Mouse (Mus musculus): ENCODE data around the gene Stk32b.

The Stk32b gene

DNA sequence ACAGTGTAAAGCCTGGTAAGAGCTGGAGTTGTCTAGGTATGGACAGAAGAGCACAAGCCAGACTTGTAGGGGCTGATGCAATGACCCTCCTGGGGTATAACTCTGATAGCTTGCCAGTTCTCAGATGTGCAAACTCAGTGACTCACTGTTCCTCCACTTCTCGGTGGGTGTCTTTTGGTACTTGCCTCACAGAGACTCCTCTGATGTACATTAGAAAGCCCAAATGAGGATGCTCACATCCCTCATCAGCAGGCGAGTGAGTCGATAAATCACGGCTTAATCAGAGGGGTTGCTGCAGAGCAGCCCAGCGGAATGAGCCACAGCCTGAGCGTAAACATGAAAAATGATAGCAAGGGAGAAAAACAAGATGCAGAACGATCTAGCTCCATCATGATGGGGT, 46.2 kb downstream of the Stk32b start:
- DNase-seq (ENCODE audit: extremely low read depth, low read depth, low spot score) = no peak

DNA sequence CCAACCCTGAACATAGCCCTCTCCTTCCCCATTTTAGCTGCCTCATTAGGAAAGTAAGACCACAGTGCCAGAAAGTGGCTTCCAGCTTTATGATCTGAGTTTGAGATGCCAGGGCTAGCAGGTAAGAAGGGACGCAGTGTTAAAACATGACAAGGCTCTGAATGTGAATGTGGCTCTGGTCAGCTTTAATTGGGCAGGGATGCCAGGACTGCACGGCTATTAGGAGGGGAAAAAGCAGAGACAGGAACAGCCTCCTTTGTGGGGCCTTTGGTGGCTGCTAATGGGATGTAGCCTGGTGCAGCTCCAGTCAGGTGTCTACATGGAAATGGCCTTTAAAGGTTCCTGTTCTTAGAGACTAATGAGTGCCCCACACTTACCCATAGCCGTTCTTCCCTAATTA, 52.0 kb downstream of the Stk32b start:
- DNase-seq (ENCODE audit: extremely low read depth, low read depth, low spot score) = no peak

DNA sequence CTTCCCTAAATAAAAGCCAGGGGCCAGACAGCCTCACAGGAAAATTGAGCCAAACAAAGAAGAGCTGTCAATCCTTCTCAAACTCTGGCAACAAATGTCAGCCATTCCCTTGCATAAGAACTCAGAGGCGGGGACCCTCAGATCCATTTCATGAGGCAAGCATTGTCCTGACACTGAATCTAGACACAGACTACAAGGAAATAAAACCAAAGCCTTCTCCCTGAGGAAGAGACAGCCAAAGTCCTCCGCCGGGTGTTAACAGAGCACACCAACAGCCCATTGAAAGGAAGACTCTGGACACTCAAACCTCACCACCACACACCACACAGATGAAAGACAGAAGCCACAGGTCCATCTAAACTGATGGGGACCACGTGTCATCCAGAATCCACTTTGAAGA, 57.8 kb downstream of the Stk32b start:
- no peak for DNase-seq (ENCODE audit: extremely low read depth, low read depth, low spot score)

DNA sequence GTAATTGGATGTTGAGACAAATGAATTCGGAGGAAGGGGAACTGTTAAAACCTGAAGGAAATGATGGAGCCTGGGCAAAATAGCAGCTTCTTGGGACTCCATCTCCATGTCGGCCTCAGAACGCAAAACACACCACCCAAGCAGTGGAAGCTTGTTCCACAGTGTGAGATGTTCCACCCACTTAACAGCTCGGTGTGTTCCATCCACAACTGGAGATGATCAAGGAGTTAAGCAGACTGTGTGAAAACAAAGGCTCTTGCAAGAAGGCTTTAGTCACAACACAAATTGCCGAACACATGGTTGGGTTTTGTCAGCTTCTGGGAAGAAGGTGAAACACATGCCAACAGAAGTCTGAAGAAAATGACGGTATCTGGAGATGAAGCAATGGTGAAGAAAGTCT, 59.2 kb downstream of the Stk32b start:
- DNase-seq (ENCODE audit: extremely low read depth, low read depth, low spot score) = no peak

DNA sequence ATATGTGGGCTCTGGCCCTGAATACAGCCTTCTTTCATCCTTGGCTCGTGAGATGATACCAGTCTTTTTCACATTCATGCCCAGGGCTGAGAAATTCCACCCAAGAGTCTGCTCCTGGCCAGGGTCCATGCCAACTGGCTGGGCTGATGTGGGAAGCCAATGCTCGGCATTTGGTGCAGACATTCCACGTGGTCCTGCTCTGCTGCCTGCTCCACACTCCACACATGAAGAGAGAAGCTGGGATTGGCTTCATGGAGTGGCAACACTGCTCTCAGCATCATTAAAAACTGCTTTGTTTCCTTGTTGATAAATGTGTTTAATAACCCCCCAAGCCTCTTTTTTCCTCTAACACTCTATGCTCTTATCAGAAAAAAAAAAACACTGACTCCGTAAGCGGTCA, 61.8 kb downstream of the Stk32b start:
- no peak for DNase-seq (ENCODE audit: extremely low read depth, low read depth, low spot score)

DNA sequence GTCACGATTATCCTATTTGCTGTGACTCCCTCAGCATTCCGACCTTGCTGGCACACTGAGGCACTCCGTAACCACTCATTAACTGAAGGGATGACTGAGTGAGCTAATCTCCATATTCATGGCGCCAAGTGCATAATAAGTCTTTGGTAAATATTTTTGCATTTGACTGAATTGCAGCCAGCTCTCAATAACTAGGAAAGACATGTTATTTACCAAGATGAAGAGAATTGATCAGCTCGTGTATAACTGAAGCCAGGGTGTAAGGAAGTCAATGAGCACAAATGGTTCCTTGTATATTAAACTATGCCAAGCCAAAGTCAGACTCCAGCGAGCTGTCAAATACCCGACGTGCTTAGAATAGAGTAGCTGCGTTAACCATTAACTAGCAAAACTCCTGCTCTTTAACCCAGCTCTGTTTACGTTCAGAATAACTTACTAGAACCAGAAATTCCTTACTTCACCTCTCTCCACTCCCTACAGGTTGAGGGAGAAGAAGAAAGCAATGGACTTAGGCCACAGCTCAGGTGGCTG, 66.2 kb downstream of the Stk32b start:
- no peak for DNase-seq (ENCODE audit: extremely low read depth, low read depth, low spot score)

DNA sequence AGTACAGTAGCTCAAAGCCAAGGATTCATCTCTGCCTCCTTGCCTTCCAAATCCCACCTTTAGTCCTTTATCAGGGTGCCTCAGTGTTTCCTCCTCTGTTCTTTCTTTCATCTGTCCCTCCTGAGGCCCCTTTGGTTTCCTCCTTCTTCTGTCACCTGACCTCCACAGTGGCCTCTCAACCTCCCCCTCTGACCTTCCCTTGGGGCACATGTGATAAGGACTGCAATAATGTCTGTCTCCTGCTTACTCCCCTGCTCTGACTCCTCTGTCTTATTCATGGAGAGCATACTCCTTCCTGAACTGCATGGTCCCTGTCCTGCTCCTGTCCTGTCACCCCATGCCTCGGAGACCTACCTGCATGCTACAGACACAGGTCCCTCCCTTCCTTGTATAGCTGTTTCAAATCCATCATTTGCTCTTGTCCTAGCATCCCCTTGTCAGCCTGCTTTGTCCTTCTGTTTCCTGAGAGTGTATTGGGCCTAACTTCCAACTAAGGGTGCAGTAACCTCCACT, 66.8 kb downstream of the Stk32b start:
- DNase-seq (ENCODE audit: extremely low read depth, low read depth, low spot score) = no peak

DNA sequence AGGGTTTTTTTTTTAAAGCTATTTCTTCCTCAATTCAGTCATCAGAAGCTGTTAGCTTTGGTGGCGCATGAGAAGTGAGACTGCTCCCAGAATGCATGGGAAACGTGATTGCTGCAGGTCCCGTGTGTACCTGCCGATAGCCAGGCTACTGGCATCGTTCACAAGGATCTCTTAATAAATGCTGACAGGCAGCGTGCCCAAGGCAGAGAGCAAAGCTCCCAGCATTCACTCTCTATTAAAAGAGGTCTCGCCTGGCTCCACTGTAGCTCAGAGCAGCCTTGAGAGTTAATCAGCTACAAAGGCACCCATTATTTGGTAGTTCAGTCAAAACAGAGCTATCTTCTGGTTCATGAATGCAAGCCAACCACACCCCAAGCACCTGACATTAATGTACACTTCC, 72.9 kb downstream of the Stk32b start:
- DNase-seq (ENCODE audit: extremely low read depth, low read depth, low spot score) = no peak

DNA sequence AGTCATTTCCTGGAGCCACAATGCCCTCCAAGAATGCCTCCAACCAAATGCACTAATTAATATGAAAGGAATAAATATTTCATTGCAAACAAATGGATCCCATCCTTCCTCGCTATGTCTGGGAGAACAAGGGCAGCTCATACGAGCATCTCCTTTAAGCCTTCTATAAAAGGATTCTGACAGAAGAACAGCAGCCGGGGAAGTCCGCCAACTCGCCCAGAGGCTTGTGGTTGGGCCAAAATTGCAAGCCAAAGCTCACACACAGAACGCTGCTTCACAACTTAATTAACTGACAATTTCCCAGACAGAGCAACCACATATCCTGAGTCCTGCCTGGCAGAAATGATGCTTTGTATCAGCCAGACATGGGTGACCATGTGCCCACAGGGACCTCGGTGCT, 74.5 kb downstream of the Stk32b start:
- no peak for DNase-seq (ENCODE audit: extremely low read depth, low read depth, low spot score)

DNA sequence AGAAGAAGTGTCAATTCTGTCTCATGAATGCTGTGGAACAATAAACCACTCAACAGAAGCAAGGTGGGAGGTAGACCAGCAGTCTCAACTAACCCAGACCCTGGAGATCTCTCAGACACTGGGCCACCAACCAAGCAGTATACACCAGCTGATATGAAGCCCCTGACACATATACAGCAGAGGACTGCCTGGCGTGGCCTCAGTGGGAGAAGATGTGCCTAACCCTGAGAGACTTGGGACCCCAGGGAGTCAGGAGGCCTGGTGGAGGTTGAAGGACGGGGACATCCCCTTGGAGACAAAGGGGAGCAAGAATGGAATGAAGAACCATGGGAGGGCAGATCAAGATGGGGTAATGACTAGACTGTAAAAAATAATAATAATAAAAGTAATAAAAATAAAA, 82.2 kb downstream of the Stk32b start:
- no peak for DNase-seq (ENCODE audit: extremely low read depth, low read depth, low spot score)

DNA sequence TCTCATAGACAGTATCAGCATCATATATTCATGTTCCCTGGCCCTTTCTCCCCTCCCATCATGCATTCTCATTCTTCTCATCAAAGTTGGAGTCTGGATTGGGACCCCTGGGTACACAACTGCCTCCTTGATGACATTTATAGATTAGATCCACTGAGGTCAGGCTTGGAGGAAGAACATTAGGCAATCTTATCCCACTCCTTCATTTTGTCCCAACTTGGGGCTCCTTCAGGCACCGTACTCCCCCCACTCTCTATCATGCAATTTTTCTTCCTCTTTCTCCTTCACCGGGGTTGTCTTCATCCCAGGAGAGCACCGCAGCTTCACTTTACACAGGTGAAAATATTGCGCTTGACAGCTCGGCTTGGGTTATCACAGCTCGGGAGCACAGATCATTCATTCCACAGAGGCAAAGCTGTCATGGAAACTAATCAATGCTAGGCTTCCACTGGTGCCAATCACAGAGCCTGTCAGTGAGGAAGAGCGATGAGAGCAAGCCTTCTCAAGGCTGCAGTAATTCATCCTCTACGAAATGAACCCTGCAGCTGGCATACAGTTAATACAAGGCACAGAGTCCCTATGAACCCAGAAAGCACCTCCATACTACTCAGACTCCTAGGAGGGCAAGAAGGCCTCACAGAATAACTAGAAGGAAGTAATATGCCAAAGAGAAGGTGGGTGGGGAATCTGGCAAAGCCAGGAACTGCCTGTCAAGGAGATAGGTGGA, 89.4 kb downstream of the Stk32b start:
- DNase-seq (ENCODE audit: extremely low read depth, low read depth, low spot score) = no peak

DNA sequence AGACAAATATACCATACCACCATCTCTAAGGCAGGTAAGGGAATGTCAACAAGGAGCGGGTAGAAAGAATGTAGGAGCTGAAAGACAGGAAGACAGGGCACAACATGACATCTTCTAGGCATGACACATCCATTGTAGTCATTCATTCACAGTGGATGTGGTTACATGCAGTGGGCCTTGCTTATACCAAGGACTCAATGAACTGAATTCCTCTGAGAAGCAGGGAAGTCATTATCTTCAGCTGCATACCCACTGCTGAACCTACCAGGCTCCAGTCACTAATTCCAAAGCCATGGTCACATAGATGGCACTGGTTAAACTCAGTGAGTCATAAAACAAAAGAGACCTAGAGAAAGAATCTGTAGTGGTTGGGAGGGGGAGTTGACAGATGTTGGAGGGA, 105.1 kb downstream of the Stk32b start:
- no peak for DNase-seq (ENCODE audit: extremely low read depth, low read depth, low spot score)

DNA sequence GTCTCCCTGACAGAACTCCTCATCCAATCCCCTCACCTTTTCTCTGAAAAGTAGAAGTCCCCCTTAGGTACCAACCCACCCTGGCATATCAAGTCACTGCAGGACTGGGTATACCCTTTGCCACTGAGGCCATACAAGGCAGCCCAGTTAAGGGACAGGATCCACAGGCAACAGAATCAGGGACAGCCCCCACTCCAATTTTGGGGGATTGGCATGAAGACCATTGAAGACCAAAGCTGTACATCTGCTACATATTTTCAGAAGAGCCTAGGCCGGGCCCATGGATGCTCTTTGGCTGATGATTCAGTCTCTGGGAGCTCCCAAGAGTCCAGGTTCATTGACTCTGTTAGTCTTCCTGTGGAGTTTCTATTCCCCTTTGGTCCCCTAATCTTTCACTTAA, 117.4 kb downstream of the Stk32b start:
- no peak for DNase-seq (ENCODE audit: extremely low read depth, low read depth, low spot score)

DNA sequence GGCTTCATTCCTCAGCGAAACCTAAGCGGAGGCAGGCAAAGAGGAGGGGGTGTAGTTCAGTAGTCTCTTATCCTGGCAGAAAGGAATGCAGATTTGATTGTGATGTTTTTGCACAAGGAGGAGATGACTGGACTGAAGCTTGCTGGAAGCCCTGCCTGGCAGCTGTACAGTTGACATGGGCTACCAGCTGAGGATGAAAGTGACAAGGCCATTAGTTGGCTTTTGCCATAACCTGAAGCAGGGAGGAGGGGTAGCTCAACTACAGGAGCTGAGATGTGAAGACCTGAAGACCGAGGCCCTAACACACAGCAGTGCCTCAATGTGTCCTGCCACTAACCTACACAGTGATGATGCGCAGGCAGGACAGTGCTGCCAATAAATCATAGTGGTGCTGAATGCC, 118.7 kb downstream of the Stk32b start:
- no peak for DNase-seq (ENCODE audit: extremely low read depth, low read depth, low spot score)

DNA sequence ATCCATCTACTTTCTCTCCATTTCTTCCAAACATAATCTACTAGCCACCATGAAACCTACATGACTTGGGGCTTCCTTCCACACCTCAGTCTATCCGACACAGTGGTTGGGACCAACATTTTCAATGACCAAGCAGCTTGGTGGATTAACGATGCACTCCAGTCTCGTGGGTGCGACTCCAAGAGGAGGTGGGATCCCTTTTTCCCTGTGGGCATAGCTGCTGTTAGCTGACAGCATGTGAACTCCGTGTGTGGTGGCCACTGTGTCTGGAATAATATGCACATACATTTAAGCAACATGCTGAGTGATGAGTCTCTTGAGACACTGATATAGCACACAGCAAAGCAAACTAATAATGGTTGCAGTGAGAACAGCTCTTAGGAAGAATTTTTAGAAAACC, 124.6 kb downstream of the Stk32b start:
- no peak for DNase-seq (ENCODE audit: extremely low read depth, low read depth, low spot score)

DNA sequence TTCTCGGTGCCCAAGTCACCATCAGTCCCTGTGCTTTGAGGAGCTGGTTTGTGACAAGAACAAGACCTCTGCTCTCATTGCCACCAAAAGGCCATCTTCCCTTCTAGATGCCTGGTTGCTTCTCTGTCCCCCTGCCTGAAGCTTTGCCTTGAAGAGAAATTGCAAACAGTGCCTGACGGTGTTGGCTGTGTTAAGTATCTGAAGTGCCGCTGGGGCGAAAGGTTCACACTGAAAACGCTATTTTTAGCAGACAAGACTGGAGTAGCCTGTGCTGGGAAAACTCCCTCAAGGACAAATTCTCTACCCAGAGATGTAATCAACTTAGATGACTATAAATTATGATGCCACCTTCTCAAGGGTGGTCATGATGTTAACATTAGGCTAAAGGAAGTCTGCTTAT, 129.1 kb downstream of the Stk32b start:
- DNase-seq (ENCODE audit: extremely low read depth, low read depth, low spot score) = no peak

DNA sequence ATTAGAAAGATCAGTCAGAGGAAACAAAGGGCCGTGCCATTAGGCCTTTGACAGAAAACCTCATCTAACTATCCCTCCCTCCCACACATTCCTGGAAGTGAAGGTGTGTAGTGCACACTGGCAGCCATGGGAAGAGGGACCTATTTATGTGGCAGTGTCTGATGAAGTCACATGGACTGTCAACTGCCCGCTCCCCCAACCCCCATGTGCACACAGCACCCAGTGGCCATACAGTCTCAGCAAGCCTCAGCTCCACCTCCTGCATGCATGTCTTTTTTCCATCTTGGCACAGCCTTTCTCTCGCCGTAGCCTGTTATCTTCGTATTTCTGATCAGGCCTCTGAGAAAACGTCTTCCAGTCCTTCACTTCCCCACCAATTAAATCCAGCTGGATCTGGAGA, 130.9 kb downstream of the Stk32b start:
- DNase-seq (ENCODE audit: extremely low read depth, low read depth, low spot score) = no peak

DNA sequence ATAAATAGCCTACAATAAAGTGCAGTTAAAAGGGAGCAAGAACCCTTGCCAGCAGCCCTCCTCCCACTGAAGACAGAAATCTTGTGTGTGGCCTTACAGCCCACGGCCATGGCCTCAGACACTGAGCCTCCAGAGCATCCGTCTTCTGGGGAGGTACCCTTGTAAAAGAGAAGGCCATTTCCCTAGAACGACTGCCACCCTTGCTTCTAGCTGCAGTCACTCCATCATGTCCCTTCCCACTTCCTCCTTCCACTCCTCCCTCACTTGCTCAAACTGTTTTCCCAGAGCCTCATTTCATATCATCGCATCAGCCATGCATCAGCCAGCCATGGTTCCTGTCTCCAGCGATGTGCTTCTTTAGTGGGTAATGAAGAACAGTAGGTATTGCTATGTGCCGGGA, 141.5 kb downstream of the Stk32b start:
- DNase-seq (ENCODE audit: extremely low read depth, low read depth, low spot score) = no peak

DNA sequence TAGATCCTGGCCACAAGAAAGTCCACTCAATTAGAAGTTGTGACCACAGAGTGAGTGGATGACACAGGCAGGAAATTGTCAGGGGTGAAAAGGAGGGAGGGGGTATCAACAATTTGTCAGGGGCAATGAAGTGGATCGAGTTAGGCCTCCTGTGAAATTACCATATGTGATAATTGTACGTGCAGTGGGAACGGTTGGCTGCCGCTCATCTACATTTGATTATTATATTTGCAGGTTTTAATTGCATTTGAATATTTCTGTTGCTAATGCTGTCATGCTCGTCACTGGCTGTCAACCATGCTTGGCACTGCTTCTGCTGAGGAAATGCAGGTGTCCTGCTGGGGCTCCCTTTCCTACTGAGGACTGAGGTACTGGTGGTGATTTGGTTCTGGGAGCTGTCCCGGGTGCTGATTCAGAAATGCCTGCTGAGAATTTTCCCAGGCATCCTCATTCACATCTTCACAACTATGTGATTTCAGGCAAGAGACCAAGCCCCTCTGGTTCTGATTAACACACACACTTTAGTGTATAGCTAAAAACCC, 159.6 kb downstream of the Stk32b start:
- DNase-seq (ENCODE audit: extremely low read depth, low read depth, low spot score) = no peak

DNA sequence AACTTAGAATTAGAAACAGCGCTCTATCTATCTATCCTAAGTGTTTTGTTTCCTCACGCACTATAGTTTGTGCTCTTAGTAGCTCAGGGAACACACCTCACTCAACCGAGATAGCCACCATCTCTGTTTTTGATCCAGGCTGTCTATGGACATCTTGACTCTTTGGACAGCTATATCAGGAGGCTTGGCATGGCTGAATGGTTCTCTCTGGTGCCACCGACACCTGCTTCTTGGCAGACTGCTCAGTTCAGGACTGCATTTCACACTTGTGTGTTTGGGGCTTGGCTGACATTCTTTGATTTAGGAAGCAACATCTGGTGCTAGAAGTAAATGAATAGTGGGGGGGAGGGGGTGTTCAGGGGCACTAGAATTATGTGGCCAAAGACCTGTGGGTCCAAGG, 162.7 kb downstream of the Stk32b start:
- DNase-seq (ENCODE audit: extremely low read depth, low read depth, low spot score) = no peak

DNA sequence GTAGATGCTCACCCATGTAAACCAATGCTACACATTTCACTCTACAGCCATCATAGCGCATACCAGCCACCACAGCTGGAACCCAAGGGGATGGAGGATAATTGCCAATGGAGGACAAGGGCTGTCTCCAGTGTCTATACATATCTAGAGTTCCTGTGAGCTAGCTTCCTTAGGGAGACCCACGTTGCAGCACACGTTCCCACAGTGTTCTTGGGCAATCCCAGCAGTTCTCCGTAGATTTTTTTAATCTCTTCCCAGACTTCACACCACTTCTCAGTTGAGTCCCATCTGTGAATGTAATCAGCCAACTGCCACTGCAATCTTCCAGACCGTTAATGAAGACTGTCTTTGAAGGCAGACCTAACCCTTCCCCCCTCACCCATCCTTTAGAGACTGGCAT, 165.3 kb downstream of the Stk32b start:
- DNase-seq (ENCODE audit: extremely low read depth, low read depth, low spot score) = no peak

DNA sequence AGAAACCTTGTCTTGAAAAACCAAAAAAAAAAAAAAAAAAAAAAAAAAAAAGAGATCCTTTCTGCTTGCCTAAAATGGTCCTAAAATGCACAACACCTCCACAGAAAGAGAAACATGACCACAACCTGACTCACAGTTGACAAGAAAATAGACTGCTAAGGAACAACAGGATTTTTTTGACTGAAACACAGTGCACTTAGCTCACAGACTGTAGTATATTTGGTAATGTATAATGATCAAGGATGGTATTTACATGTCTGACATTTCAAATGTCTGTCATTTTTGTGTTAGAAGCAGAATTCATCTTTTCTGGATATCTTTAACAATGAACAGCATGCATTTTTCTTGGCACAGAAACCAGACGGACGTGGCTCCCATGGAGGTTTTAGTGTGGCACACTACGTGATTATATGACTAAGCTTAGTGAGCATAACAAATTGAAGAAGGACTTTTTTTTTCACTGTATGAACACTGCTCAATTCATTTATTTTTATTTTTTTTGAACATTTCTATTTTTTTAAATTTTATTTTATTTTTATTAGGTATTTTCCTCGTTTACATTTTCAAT, 181.2 kb downstream of the Stk32b start:
- DNase-seq (ENCODE audit: extremely low read depth, low read depth, low spot score) = no peak
